Mouse (Mus musculus) heart, postnatal 25 days (tissue): ENCODE measurements around the gene Npnt. TPM values are rescaled to one million over a fixed set of nuclear protein-coding genes. Genes with fewer than 3 reads are reported as not detected.

Experiments
- DNase-seq: peaks from one replicate; pipeline ENCODE4 v3.0.0; 2022; ENCODE audit warnings: low spot score
- intact Hi-C: fragments of 180-260 bp; cut with DNase I; formaldehyde crosslinking; loops from one replicate; pipeline ENCODE4 v1.15.1; 2025
- total RNA-seq, 2 experiments: library from RNA; stranded (reverse); gene quantifications; 2 replicates each; pipeline ENCODE4 v1.2.3; 2021

The Npnt gene
- total RNA-seq, 2 experiments from 2014 or later: 2.7 to 4.6 TPM

- intact Hi-C loops: no loop called here
- DNase-seq: no peak
Observed at GRCm38 (mm10) chr3:132864329-132864919, 85.7 kb downstream of the Npnt start.

- no peak for DNase-seq
- intact Hi-C loops: no loop called here
Observed at GRCm38 (mm10) chr3:132863843-132864242, 86.2 kb downstream of the Npnt start.

- no peak for DNase-seq
- intact Hi-C loops: no loop called here
Observed at GRCm38 (mm10) chr3:132860796-132861195, 89.3 kb downstream of the Npnt start.

- intact Hi-C loops: no loop called here
Observed at GRCm38 (mm10) chr3:132859573-132859972, 90.5 kb downstream of the Npnt start.

GRCm38 (mm10) chr3:132858849-132859248 is 91.2 kb downstream of the Npnt start:
- intact Hi-C loops: no loop called here
- no peak for DNase-seq

More at GRCm38 (mm10) chr3:132859573-132859972, 90.5 kb downstream of the Npnt start:
- no peak for DNase-seq

- no peak for DNase-seq
- intact Hi-C loops: no loop called here
Observed at GRCm38 (mm10) chr3:132856651-132857050, 93.4 kb downstream of the Npnt start.

- DNase-seq: no peak
- intact Hi-C loops: no loop called here
Observed at GRCm38 (mm10) chr3:132855458-132856212, 94.5 kb downstream of the Npnt start.

GRCm38 (mm10) chr3:132854271-132854670 is 95.8 kb downstream of the Npnt start:
- intact Hi-C loops: no loop called here
- DNase-seq: no peak

- no peak for DNase-seq
- intact Hi-C loops: no loop called here
Observed at GRCm38 (mm10) chr3:132851841-132852728, 98.0 kb downstream of the Npnt start.

GRCm38 (mm10) chr3:132851417-132851816 is 98.7 kb downstream of the Npnt start:
- no peak for DNase-seq
- intact Hi-C loops: no loop called here

GRCm38 (mm10) chr3:132850431-132850830 is 99.7 kb downstream of the Npnt start:
- intact Hi-C loops: no loop called here
- DNase-seq: no peak

- no peak for DNase-seq
- intact Hi-C loops: no loop called here
Observed at GRCm38 (mm10) chr3:132849669-132850068, 100.4 kb downstream of the Npnt start.

GRCm38 (mm10) chr3:132842676-132843075 is 107.4 kb downstream of the Npnt start:
- intact Hi-C loops: no loop called here
- no peak for DNase-seq

- no peak for DNase-seq
- intact Hi-C loops: no loop called here
Observed at GRCm38 (mm10) chr3:132839516-132839915, 110.6 kb downstream of the Npnt start.

GRCm38 (mm10) chr3:132838656-132839417 is 111.3 kb downstream of the Npnt start:
- intact Hi-C loops: no loop called here
- no peak for DNase-seq

GRCm38 (mm10) chr3:132837134-132837533 is 113.0 kb downstream of the Npnt start:
- intact Hi-C loops: no loop called here
- DNase-seq: no peak

- intact Hi-C loops: no loop called here
- no peak for DNase-seq
Observed at GRCm38 (mm10) chr3:132835118-132835794, 114.8 kb downstream of the Npnt start.
